Mouse (Mus musculus) Patski (cell line): ENCODE measurements around the gene Atg16l2. TPM values are rescaled to one million over a fixed set of nuclear protein-coding genes. Genes with fewer than 3 reads are reported as not detected.

ENCODE experiments used
- ATAC-seq: fragments of 100-300 bp; one replicate; pipeline ENCODE4 v1.8.0; 2021
- CTCF ChIA-PET: fragments of 350-600 bp; sonication (Branson Sonifier 250); formaldehyde crosslinking; loops from one replicate; lab custom pipeline; 2022; ENCODE audit warnings: inconsistent platforms; lab: Charles Lee
- POLR2A ChIA-PET: fragments of 350-600 bp; sonication (Branson Sonifier 250); formaldehyde crosslinking; loops from one replicate; lab custom pipeline; 2022; ENCODE audit warnings: antibody characterized with exemption, inconsistent platforms; lab: Charles Lee
- DNase-seq: peaks from one replicate; pipeline ENCODE4 v3.0.0-alpha.2; 2011; ENCODE audit warnings: low read depth, low spot score
- H3K27me3 ChIP-seq: fragments of 371-371 bp; one replicate; pipeline ENCODE4 v1.5.1; 2021
- CTCF ChIP-seq: fragments of 100-300 bp; IDR thresholded peaks from one replicate; pipeline ENCODE4 v1.5.1; 2021
- in situ Hi-C: fragments of 300-500 bp; cut with MboI; formaldehyde crosslinking; loops from 3 replicates; pipeline ENCODE4 v1.11.1; 2018; ENCODE audit warnings: low pct_unique_long_range_greater_than_20kb, mixed read lengths
- polyA plus RNA-seq: library from polyadenylated mRNA; unstranded; gene quantifications from one replicate; pipeline ENCODE4 v1.2.3, GENCODE M21; 2021

Atg16l2 gene
- polyA plus RNA-seq, 1 experiment from 2014 or later = 39.5 TPM

DNA sequence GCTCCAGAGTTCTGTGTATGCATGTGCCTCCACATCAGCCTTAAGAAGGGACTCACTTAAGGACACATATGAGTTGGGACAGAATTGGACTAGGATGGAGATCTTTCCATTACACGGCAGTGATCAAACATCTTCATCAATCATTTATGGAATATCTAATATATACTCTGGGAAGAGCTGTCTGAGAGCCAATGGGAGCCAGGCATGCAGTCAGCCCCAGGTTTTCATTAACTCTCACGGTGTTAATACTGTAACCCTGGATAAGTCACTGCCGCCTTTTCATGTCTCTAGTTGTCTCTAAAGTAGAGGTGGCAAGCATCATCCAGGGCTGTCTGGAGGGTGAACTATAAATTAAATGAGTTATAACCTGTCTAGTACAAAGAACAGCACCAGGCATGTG is 11.0 kb upstream of the Atg16l2 start:
- TF ChIP-seq CTCF = no peak

DNA sequence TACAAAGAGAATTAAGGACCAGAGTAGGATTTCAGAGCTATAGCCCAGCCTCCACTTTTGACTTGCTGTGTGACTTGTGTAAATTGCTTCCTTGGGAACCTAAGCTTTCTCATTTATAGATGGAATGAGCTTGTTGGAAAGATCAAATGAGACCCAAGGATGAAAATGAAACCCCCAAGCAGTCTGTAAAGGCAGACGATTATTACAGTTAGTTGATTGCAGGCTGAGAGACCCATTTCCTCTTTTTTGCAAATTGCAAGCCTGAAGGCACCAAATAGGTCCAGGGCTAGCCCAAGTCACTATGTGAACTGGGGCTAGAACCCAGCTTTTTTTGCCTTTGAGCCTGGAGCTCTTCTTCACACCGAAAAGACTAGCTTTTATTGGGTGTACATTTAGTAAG is 9.0 kb upstream of the Atg16l2 start:
- H3K27me3 ChIP-seq = no peaks in the 10 kb centered on the region
- CTCF ChIA-PET = interaction anchor here (0.9 to 2.6 kb wide), 25 partner anchors 9 to 306 kb away, joined by 3 to 29 read pairs (median 7); partner anchors contain the start of gene Atg16l2
- no peak for ATAC-seq
- DNase-seq = no peak
- TF ChIP-seq CTCF = no peak
- POLR2A ChIA-PET = interaction anchor here (0.6 to 1.2 kb wide), 6 partner anchors 9 to 92 kb away, joined by 3 to 9 read pairs (median 4); partner anchors contain the start of gene Atg16l2
- in situ Hi-C loops = loop anchor here (5.0 kb wide), 1 partner anchor 61 kb away; no protein-coding TSS in a partner anchor

More for the DNA sequence above, 11.0 kb upstream of the Atg16l2 start:
- ATAC-seq = no peak
- no peaks in the 10 kb centered on the region for H3K27me3 ChIP-seq
- no peak for DNase-seq
- ChIA-PET CTCF (no interaction called here), POLR2A (no interaction called here)
- in situ Hi-C loops = loop anchor here (5.0 kb wide), 1 partner anchor 59 kb away; no protein-coding TSS in a partner anchor

DNA sequence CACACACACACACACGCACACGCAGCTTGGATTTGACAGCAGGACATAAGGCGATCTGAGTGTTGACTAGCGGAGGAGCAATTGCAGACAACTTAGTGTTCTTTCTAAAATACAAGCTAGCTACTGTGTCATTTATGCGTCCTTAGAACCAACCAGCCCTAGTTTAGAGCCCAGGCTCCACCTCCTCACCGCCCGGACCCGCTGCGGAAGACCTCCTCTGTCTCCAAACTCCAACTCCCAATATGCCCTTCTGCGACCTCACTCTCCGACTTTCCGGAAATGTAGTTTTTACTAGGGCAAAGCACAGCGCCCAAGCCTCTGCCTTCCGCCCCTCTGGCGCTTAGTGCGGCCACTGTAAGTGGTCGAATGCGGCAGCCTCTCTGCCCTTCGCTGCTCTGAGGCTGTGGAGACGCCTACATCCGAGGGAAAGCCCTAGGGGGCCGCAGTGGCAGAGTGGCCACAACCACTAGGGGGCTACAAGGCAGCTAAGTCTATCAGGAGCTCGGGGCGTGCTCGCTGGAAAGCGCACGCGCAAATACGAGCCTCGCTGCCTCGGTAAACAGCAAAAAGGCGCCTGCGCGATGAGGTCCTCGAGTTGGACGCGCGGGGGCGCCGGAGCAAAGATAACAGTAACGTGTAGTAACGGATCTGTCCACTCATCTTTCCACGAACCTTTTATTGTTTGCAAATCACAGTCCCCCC is 8.4 kb upstream of the Atg16l2 start:
- in situ Hi-C loops = loop anchor here (5.0 kb wide), 1 partner anchor 62 kb away; no protein-coding TSS in a partner anchor
- DNase-seq (peak; percentile 86), ATAC-seq (peak; percentile 92)
- CTCF ChIA-PET = interaction anchor here (0.9 to 2.6 kb wide), 25 partner anchors 9 to 306 kb away, joined by 3 to 29 read pairs (median 7); partner anchors contain the start of gene Atg16l2
- TF ChIP-seq CTCF = peak; percentile 100
- H3K27me3 ChIP-seq = no peaks in the 10 kb centered on the region
- POLR2A ChIA-PET = interaction anchor here (0.6 to 1.2 kb wide), 6 partner anchors 8 to 92 kb away, joined by 3 to 9 read pairs (median 4); partner anchors contain the start of gene Atg16l2

DNA sequence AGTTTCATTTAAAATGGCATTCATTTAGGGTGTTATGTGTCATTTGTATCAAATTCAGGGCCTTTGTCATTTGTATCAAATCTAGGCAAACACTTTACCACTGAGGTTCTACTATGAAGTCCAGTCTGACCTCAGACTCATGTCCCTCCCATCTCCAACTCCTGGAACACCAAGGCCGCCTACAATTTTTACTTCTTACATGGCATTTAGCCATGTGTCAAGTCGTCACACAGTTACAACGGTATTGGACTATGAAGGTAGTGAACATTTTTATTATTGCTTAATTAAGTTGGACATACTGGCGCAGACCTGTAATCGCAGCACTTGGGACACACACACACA is 7.9 kb upstream of the Atg16l2 start:
- in situ Hi-C loops = loop anchor here (5.0 kb wide), 1 partner anchor 62 kb away; no protein-coding TSS in a partner anchor
- H3K27me3 ChIP-seq = no peaks in the 10 kb centered on the region
- TF ChIP-seq CTCF = no peak
- POLR2A ChIA-PET = no interaction called here
- ATAC-seq (no peak), DNase-seq (no peak)
- CTCF ChIA-PET = interaction anchor here (0.9 to 2.6 kb wide), 8 partner anchors 8 to 249 kb away, joined by 3 to 29 read pairs (median 10); partner anchors contain the start of gene Atg16l2

DNA sequence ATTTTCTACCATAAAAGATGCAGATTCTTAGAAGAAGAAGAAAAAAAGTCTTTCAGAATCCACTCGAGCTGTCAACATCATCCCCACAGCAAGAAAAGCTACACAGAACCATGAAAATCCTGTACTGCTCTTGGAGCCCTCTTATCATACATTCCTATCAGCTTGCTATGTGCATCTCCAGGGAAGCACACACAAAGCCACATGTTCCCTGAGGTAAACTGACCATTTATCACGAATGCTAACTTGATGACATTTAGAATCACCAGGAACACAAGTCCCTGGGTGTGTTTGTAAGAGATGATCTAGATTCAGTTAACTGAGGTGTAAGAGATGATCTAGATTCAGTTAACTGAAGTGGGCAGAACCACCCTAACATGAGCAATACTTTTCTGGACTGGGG is 4.8 kb upstream of the Atg16l2 start:
- TF ChIP-seq CTCF = no peak
- CTCF ChIA-PET = interaction anchor here (3.1 kb wide), 1 partner anchor 18 kb away, joined by 13 read pairs; no protein-coding TSS in a partner anchor
- in situ Hi-C loops = no loop called here
- no peak for DNase-seq
- no peak for ATAC-seq
- no peaks in the 10 kb centered on the region for H3K27me3 ChIP-seq
- POLR2A ChIA-PET = no interaction called here

DNA sequence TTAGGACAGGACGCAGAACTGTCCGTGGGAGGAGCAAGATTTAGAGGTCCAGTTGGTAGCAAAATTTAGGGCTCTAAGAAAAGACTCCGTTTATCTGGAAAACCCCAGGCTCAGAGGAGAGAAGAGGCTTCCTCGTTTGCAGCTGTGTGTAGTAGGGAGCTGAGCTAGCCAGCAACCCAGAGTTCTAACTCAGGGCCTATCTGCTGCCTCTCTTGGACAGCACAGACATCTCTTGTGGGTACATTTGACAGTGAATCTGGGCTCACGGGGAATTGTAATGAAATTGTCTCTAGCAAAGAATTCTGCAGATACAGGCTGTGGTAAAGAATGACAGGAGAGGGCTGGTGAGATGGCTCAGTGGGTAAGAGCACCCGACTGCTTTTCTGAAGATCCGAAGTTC is 640 bp upstream of the Atg16l2 start:
- ChIA-PET CTCF (interaction anchor here (1.0 to 2.8 kb wide), 3 partner anchors 8 to 67 kb away, joined by 3 to 18 read pairs (median 3); no protein-coding TSS in a partner anchor), POLR2A (interaction anchor here (0.7 to 1.2 kb wide), 5 partner anchors 8 to 339 kb away, joined by 3 read pairs; no protein-coding TSS in a partner anchor)
- H3K27me3 ChIP-seq = no peaks in the 10 kb centered on the region
- ATAC-seq = no peak
- no peak for TF ChIP-seq CTCF
- in situ Hi-C loops = no loop called here
- no peak for DNase-seq

DNA sequence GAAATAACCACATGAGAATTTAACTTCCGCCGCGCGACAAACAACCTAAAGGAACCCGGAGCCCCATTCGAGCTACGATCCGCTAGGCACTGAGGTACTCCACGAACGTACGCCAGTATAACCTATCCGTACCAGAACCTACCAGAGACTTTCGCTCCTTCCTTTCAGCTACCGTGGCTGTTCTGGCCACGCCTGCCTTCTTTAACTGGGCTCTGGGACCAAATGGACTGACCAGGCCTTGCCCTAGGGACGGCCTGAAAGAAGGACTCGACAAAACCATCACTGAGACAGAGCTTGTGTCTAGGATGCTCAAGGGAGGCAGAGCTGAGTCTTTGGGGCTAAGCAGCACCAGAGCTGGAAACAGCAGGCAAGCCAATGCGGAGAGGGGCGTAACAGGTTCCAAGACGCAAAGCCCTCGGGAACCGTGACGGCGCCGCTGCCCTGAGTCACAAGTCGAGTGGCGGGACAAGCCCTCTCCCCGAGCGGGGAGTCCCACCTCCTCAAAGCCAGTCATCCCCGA is 630 bp downstream of the Atg16l2 start:
- DNase-seq = no peak
- peak; percentile 58 for ATAC-seq
- CTCF ChIA-PET = interaction anchor here (1.1 to 2.8 kb wide), 2 partner anchors 10 to 13 kb away, joined by 3 to 18 read pairs; no protein-coding TSS in a partner anchor

DNA sequence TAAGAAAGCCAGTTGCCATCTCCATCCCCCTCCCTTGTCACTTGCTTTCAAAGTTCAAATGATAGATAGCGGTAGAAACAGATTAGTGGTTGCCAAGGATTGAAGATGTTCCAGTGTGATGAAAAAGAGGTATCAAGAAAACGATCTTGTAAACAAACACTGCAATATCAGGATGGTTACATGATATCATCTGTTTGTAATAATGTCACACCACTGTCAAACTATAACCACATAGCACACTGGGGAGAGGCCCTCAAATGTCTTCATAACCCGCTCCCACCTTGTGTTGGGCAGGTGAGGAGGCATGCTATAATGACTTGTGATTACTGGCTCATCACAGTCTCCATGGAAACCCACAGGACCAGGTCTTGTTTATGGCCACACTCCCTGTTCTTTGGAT is 3.7 kb downstream of the Atg16l2 start:
- no peaks in the 10 kb centered on the region for H3K27me3 ChIP-seq
- in situ Hi-C loops = no loop called here
- CTCF ChIA-PET = interaction anchor here (0.9 to 2.0 kb wide), 2 partner anchors 10 to 13 kb away, joined by 3 to 6 read pairs; no protein-coding TSS in a partner anchor
- TF ChIP-seq CTCF = no peak
- ATAC-seq (no peak), DNase-seq (no peak)
- POLR2A ChIA-PET = no interaction called here

More for the DNA sequence above, 630 bp downstream of the Atg16l2 start:
- no peak for TF ChIP-seq CTCF
- in situ Hi-C loops = no loop called here
- no peaks in the 10 kb centered on the region for H3K27me3 ChIP-seq
- POLR2A ChIA-PET = interaction anchor here (0.6 to 1.5 kb wide), 5 partner anchors 10 to 337 kb away, joined by 3 to 4 read pairs (median 3); no protein-coding TSS in a partner anchor

DNA sequence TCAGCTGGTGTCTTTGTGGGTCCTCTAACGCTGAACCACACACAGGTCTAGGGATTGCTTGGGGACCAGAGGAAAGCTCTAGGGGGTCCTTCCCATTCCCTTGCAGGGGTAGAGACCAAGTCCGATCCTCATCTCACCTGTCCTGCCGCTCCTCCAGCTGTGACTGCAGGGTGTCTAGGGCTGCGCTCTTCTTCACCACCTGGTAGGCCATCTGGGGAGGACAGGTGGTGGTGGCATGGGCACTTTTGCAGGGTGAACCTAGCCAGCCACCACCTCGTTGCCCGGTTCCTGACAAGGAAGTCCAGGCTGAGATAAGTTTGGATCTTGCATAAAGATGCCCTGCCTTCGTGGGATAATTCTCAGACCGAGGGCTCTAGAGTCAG is 5.0 kb downstream of the Atg16l2 start:
- ATAC-seq = no peak
- DNase-seq = no peak
- no peak for TF ChIP-seq CTCF
- CTCF ChIA-PET = interaction anchor here (2.0 kb wide), 2 partner anchors 8 to 236 kb away, joined by 6 read pairs; no protein-coding TSS in a partner anchor
- no peaks in the 10 kb centered on the region for H3K27me3 ChIP-seq
- in situ Hi-C loops = no loop called here
- POLR2A ChIA-PET = no interaction called here
